ENCODE assay signal across 10 mouse cellular contexts in genomic region chr14:115475234-115475633, GRCm38 (mm10).
A peak's percentile ranks its signal among the peaks of the same experiment; 100 is the strongest.
DNase-seq lines count a peak whose midpoint lies in the region; TF ChIP-seq lines count a peak whose summit lies in the region.
"Had no signal": no experiment of that assay in that cellular context is flagged by ENCODE, and none has a peak within 500 bp of the region (broad histone marks: within the 10 kb centered on the region; RNA-seq: fewer than 3 reads in every experiment).

No protein-coding gene starts in this region.

- no peaks in the 10 kb centered on the region for H3K4me1 ChIP-seq in ES-E14 (ENCODE audit: control insufficient read depth in 2 of 2, insufficient read depth in 2 of 2, low read length in 2 of 2, poor library complexity in 1 of 2)
- H3K4me1 ChIP-seq: neural tube, embryonic 12.5 days had no signal

- H3K27ac ChIP-seq in ES-E14 (ENCODE audit: insufficient read depth, low read depth, low read length, poor library complexity, severe bottlenecking) = no peak overlapping the region
- H3K27ac ChIP-seq: heart, embryonic 13.5 days; neural tube, embryonic 12.5 days had no signal

- no peaks in the 10 kb centered on the region for H3K36me3 ChIP-seq in ES-E14 (ENCODE audit: control insufficient read depth, insufficient read depth, low read length, poor library complexity, severe bottlenecking)
- H3K36me3 ChIP-seq: heart, embryonic 13.5 days; neural tube, embryonic 12.5 days had no signal

- no peaks in the 10 kb centered on the region for H3K9me3 ChIP-seq in ES-E14 (ENCODE audit: control insufficient read depth, insufficient read depth, low read depth, low read length)
- H3K9me3 ChIP-seq: heart, embryonic 13.5 days; neural tube, embryonic 12.5 days had no signal

- no peak overlapping the region for H3K9ac ChIP-seq in ES-E14 (ENCODE audit: insufficient read depth, low read depth, low read length, poor library complexity, severe bottlenecking)
- H3K9ac ChIP-seq: heart, embryonic 13.5 days; neural tube, embryonic 12.5 days had no signal

- no peak overlapping the region for H3K4me3 ChIP-seq in ES-E14 (ENCODE audit: insufficient read depth in 1 of 2, low read depth in 1 of 2, low read length in 2 of 2, poor library complexity in 1 of 2, severe bottlenecking in 1 of 2)
- H3K4me3 ChIP-seq: heart, embryonic 13.5 days; neural tube, embryonic 12.5 days had no signal

- intact Hi-C loops in left cerebral cortex, postnatal 14 days (cut with DNase I) = no loop called here

- DNase-seq in cerebellum, postnatal 10 days = peak; percentile 72 to 74
- no peak for DNase-seq in cerebellum, adult 11 months
- peak; percentile 76 for DNase-seq in ES-E14 (ENCODE audit: low read depth, low spot score)
- peak; percentile 81 for DNase-seq in embryo, embryonic 11 days
- DNase-seq in induced T-regulatory cell, adult 2 months (ENCODE audit: low read depth) = peak; percentile 1
- DNase-seq in left cerebral cortex, postnatal 14 days (ENCODE audit: low spot score in 2 of 2) = peak; percentile 71 to 77
- DNase-seq in retina, postnatal 7 days (ENCODE audit: low read depth, low spot score) = peak; percentile 8
- DNase-seq in spleen, postnatal 36 days (ENCODE audit: low spot score in 2 of 2) = no peak

- in situ Hi-C loops in ES-E14 (cut with MboI; ENCODE audit: low sequenced_read_pairs in 2 of 2, unreplicated experiment in 2 of 2) = no loop called here

TF ChIP-seq in ES-E14, 5 proteins besides CTCF, POLR2A, EP300 and RAD21:
- TF ChIP-seq ZC3H11A (IDR thresholded peaks at IDR 0.05; ENCODE audit: borderline replicate concordance, low read depth, low read length) (peak; percentile 52; the same call in 1 of the 2 replicates), ZNF384 (IDR thresholded peaks at IDR 0.05; ENCODE audit: low read depth, low read length) (no peak), CHD2 (IDR thresholded peaks at IDR 0.05; ENCODE audit: low read depth, low read length) (no peak), HCFC1 (IDR thresholded peaks at IDR 0.05; ENCODE audit: borderline replicate concordance, insufficient read depth, low read length) (no peak), MAFK (IDR thresholded peaks at IDR 0.05; ENCODE audit: insufficient read depth, low read depth, low read length) (no peak)

Comparison
In these comparisons a context has a peak if more than half of its experiments do, and no peak if none do; other contexts are left out.
1. DNase-seq: peak in cerebellum, postnatal 10 days (2 of 2), ES-E14 (single experiment), embryo, embryonic 11 days (single experiment), induced T-regulatory cell, adult 2 months (single experiment), left cerebral cortex, postnatal 14 days (2 of 2) and retina, postnatal 7 days (single experiment); none in cerebellum, adult 11 months (single experiment) and spleen, postnatal 36 days (0 of 2).